Mouse (Mus musculus) macrophage (primary cell): Measurements from ENCODE around the gene Ccdc171. TPM values are rescaled to one million over a fixed set of nuclear protein-coding genes. Genes with fewer than 3 reads are reported as not detected.
"Not testable (repeated sequence)": the region's sequence is repeated elsewhere in the genome, so short reads cannot be mapped to it uniquely, and the experiment has no call there.

ENCODE experiments used
- H3K27ac ChIP-seq: fragments of 350-480 bp; formaldehyde crosslinking; 2 replicates; pipeline ENCODE4 v1.9.0; 2021
- H3K36me3 ChIP-seq: fragments of 350-480 bp; formaldehyde crosslinking; 2 replicates; pipeline ENCODE4 v1.9.0; 2021; ENCODE audit errors: inconsistent target
- H3K4me3 ChIP-seq: fragments of 350-480 bp; formaldehyde crosslinking; 2 replicates; pipeline ENCODE4 v1.9.0; 2021; ENCODE audit errors: inconsistent target
- H3K79me2 ChIP-seq: fragments of 350-480 bp; formaldehyde crosslinking; 2 replicates; pipeline ENCODE4 v1.9.0; 2021; ENCODE audit errors: inconsistent target
- WGBS: methylation state at CpG from one replicate; pipeline ENCODE4 v1.1.7; 2026; ENCODE audit warnings: inconsistent platforms; ENCODE audit not compliant: missing documents; 5-methylcytosine and 5-hydroxymethylcytosine counted together
- polyA plus RNA-seq: library from polyadenylated mRNA; stranded (reverse); fragments of 250-400 nt; gene quantifications from 3 replicates; pipeline ENCODE4 v1.2.4, GENCODE M21; 2018; ENCODE audit warnings: inconsistent platforms

The Ccdc171 gene
- polyA plus RNA-seq, 1 experiment from 2014 or later = 1.3 TPM

GRCm38 (mm10) chr4:83514976-83515669, 10.2 kb upstream of the Ccdc171 start:
- Histone ChIP-seq H3K79me2 (no peaks in the 10 kb centered on the region), H3K4me3 (no peak overlapping the region), H3K27ac (no peak overlapping the region), H3K36me3 (no peaks in the 10 kb centered on the region)
- 92% methylated on average over 10 of the region's 10 CpGs for WGBS

GRCm38 (mm10) chr4:83516144-83516543, 9.2 kb upstream of the Ccdc171 start:
- 97% methylated on average over 3 of the region's 6 CpGs for WGBS

GRCm38 (mm10) chr4:83519148-83519547, 6.2 kb upstream of the Ccdc171 start:
- Histone ChIP-seq H3K79me2 (no peaks in the 10 kb centered on the region), H3K27ac (no peak overlapping the region), H3K4me3 (no peak overlapping the region), H3K36me3 (no peaks in the 10 kb centered on the region)
- 87% methylated on average over 2 of the region's 2 CpGs for WGBS

More at GRCm38 (mm10) chr4:83516144-83516543, 9.2 kb upstream of the Ccdc171 start:
- H3K79me2 ChIP-seq, H3K36me3 ChIP-seq, H3K4me3 ChIP-seq, H3K27ac ChIP-seq: not testable (repeated sequence)

- H3K4me3 ChIP-seq = no peak overlapping the region
- no peaks in the 10 kb centered on the region for H3K79me2 ChIP-seq
- no peaks in the 10 kb centered on the region for H3K36me3 ChIP-seq
- no peak overlapping the region for H3K27ac ChIP-seq
Measured at GRCm38 (mm10) chr4:83519807-83520206, 5.5 kb upstream of the Ccdc171 start.

GRCm38 (mm10) chr4:83520308-83520707, 5.0 kb upstream of the Ccdc171 start:
- no peak overlapping the region for H3K4me3 ChIP-seq
- H3K36me3 ChIP-seq = no peaks in the 10 kb centered on the region
- 91% methylated on average over 4 of the region's 4 CpGs for WGBS
- no peaks in the 10 kb centered on the region for H3K79me2 ChIP-seq
- no peak overlapping the region for H3K27ac ChIP-seq

- Histone ChIP-seq H3K36me3 (no peaks in the 10 kb centered on the region), H3K79me2 (no peaks in the 10 kb centered on the region), H3K27ac (no peak overlapping the region), H3K4me3 (no peak overlapping the region)
- WGBS = 81% methylated on average over 5 of the region's 5 CpGs
Measured at GRCm38 (mm10) chr4:83522066-83522465, 3.3 kb upstream of the Ccdc171 start.

- H3K27ac ChIP-seq = peak overlapping the region; percentile 38; the same call in 1 of the 2 replicates
- no peaks in the 10 kb centered on the region for H3K36me3 ChIP-seq
- H3K4me3 ChIP-seq = peak overlapping the region; percentile 69
- 33% methylated on average over 6 of the region's 6 CpGs for WGBS
- H3K79me2 ChIP-seq = no peaks in the 10 kb centered on the region
Measured at GRCm38 (mm10) chr4:83524456-83524842, 896 bp upstream of the Ccdc171 start.

GRCm38 (mm10) chr4:83525690-83526055, 328 bp downstream of the Ccdc171 start:
- Histone ChIP-seq H3K79me2 (no peaks in the 10 kb centered on the region), H3K27ac (peak overlapping the region; percentile 36; the same call in 1 of the 2 replicates), H3K36me3 (no peaks in the 10 kb centered on the region), H3K4me3 (peak overlapping the region; percentile 54)
- WGBS = 3% methylated on average over 18 of the region's 18 CpGs

GRCm38 (mm10) chr4:83526270-83526987, 1.1 kb downstream of the Ccdc171 start:
- Histone ChIP-seq H3K27ac (no peak overlapping the region), H3K4me3 (peak overlapping the region; percentile 54)
- WGBS = 43% methylated on average over 12 of the region's 13 CpGs

GRCm38 (mm10) chr4:83526988-83527334, 1.6 kb downstream of the Ccdc171 start:
- no peaks in the 10 kb centered on the region for H3K36me3 ChIP-seq
- 85% methylated on average over 6 of the region's 6 CpGs for whole genome bisulfite sequencing
- H3K79me2 ChIP-seq = no peaks in the 10 kb centered on the region
- no peak overlapping the region for H3K4me3 ChIP-seq
- no peak overlapping the region for H3K27ac ChIP-seq

More at GRCm38 (mm10) chr4:83526270-83526987, 1.1 kb downstream of the Ccdc171 start:
- no peaks in the 10 kb centered on the region for H3K79me2 ChIP-seq
- H3K36me3 ChIP-seq = no peaks in the 10 kb centered on the region

GRCm38 (mm10) chr4:83527921-83528320, 2.6 kb downstream of the Ccdc171 start:
- no peak overlapping the region for H3K4me3 ChIP-seq

GRCm38 (mm10) chr4:83530060-83530459, 4.7 kb downstream of the Ccdc171 start:
- not testable (repeated sequence) for H3K79me2 ChIP-seq, H3K36me3 ChIP-seq, H3K27ac ChIP-seq, H3K4me3 ChIP-seq
- 97% methylated on average over 4 of the region's 4 CpGs for WGBS

More at GRCm38 (mm10) chr4:83527921-83528320, 2.6 kb downstream of the Ccdc171 start:
- Histone ChIP-seq H3K79me2 (no peaks in the 10 kb centered on the region), H3K27ac (no peak overlapping the region), H3K36me3 (no peaks in the 10 kb centered on the region)

- no peak overlapping the region for H3K4me3 ChIP-seq
- H3K27ac ChIP-seq = no peak overlapping the region
- 87% methylated on average over 8 of the region's 9 CpGs for WGBS
- no peaks in the 10 kb centered on the region for H3K36me3 ChIP-seq
- H3K79me2 ChIP-seq = no peaks in the 10 kb centered on the region
Measured at GRCm38 (mm10) chr4:83533168-83533911, 8.0 kb downstream of the Ccdc171 start.

GRCm38 (mm10) chr4:83534024-83534423, 8.7 kb downstream of the Ccdc171 start:
- WGBS = 91% methylated on average over 7 of the region's 7 CpGs
- H3K36me3 ChIP-seq = no peaks in the 10 kb centered on the region
- no peaks in the 10 kb centered on the region for H3K79me2 ChIP-seq
- no peak overlapping the region for H3K4me3 ChIP-seq
- H3K27ac ChIP-seq = no peak overlapping the region

GRCm38 (mm10) chr4:83549501-83549900, 24.2 kb downstream of the Ccdc171 start:
- 66% methylated on average over 18 of the region's 18 CpGs for WGBS
- Histone ChIP-seq H3K79me2 (no peaks in the 10 kb centered on the region), H3K27ac (no peak overlapping the region)

More at GRCm38 (mm10) chr4:83549501-83549900, 24.2 kb downstream of the Ccdc171 start:
- H3K4me3 ChIP-seq = no peak overlapping the region
- no peaks in the 10 kb centered on the region for H3K36me3 ChIP-seq
